Mouse (Mus musculus) limb, embryonic 10.5 days (tissue): Measurements from ENCODE around the gene Nlrc4. TPM values are rescaled to one million over a fixed set of nuclear protein-coding genes. Genes with fewer than 3 reads are reported as not detected.

ENCODE experiments used
- DNase-seq: peaks from one replicate; pipeline ENCODE4 v3.0.0-alpha.2; 2017; ENCODE audit warnings: low spot score
- H3K27ac ChIP-seq: fragments of 300-500 bp; sonication (generic); 2 replicates; pipeline ENCODE4 v1.5.1; 2016; ENCODE audit warnings: mild to moderate bottlenecking
- H3K27me3 ChIP-seq: fragments of 300-500 bp; sonication (generic); 2 replicates; pipeline ENCODE4 v1.6.1; 2016; ENCODE audit warnings: low read depth, mild to moderate bottlenecking; ENCODE audit not compliant: poor library complexity, severe bottlenecking
- H3K36me3 ChIP-seq: fragments of 300-500 bp; sonication (generic); 2 replicates; pipeline ENCODE4 v1.6.1; 2016; ENCODE audit warnings: mild to moderate bottlenecking, moderate library complexity
- H3K4me1 ChIP-seq: fragments of 300-500 bp; sonication (generic); 2 replicates; pipeline ENCODE4 v1.6.1; 2016
- H3K4me3 ChIP-seq: fragments of 300-500 bp; sonication (generic); 2 replicates; pipeline ENCODE4 v1.5.1; 2016; ENCODE audit warnings: mild to moderate bottlenecking, moderate library complexity
- H3K9me3 ChIP-seq: fragments of 300-500 bp; sonication (generic); replicated peaks from 2 replicates; pipeline ENCODE4 v1.6.1; 2016; ENCODE audit warnings: mild to moderate bottlenecking
- WGBS: fragments of 180-500 bp; shearing (Covaris S2); methylation state at CpG from one replicate; pipeline ENCODE4 v1.1.7; 2016; 5-methylcytosine and 5-hydroxymethylcytosine counted together
- polyA plus RNA-seq: library from polyadenylated mRNA; unstranded; fragments of >200 nt; fragmentation: Nextera tagmentation; extraction: Ambion mirVana; gene quantifications from 2 replicates; pipeline ENCODE4 v1.2.1, GENCODE M21; 2016

The Nlrc4 gene
- polyA plus RNA-seq, 1 experiment from 2014 or later, result 0.19 TPM

- H3K9me3 ChIP-seq, result no peaks in the 10 kb centered on the region
- no peaks in the 10 kb centered on the region for H3K27me3 ChIP-seq
- H3K27ac ChIP-seq, result no peak overlapping the region
- H3K36me3 ChIP-seq, result peaks cover 76% of the 10 kb centered on the region
- H3K4me3 ChIP-seq, result no peak overlapping the region
- H3K4me1 ChIP-seq, result no peaks in the 10 kb centered on the region
- DNase-seq, result no peak
These were observed 72.3 kb downstream of the Nlrc4 start for GRCm38 (mm10) chr17:74386657-74387056.

DNA sequence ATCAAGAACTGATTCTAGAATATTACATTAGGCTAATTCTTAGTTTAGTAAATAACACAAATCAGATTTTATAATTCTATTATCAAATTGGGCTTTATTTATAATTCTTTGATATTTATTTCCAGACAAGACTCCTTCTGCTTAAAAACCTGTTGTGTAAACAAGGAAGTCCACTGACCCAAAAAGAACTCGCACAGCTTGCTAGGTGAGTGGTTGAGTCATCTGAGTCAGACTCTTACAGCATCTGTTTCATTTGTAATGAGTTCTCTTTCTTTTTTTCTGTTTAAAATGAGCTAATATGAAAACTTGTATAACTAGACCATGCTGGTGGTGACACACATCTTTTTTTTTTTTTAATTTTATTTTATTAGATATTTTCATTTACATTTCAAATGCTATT lies 82.0 kb downstream of the Nlrc4 start:
- DNase-seq, result no peak
- Histone ChIP-seq H3K4me1 (no peaks in the 10 kb centered on the region), H3K36me3 (peaks cover 88% of the 10 kb centered on the region), H3K27me3 (no peaks in the 10 kb centered on the region), H3K27ac (no peak overlapping the region), H3K4me3 (no peak overlapping the region), H3K9me3 (no peaks in the 10 kb centered on the region)
- 97% methylated on average over 1 of the region's 1 CpGs for WGBS

Other genes with a start within 250 kb of the Nlrc4 start
- gene Memo1, start 163.6 kb downstream of the Nlrc4 start, polyA plus RNA-seq, result 94.8 and 96.7 TPM in 2 replicates
- 262 and 302 TPM in 2 replicates for gene Dpy30, start 135.2 kb downstream of the Nlrc4 start, polyA plus RNA-seq
- gene Spast, start 120.2 kb downstream of the Nlrc4 start, polyA plus RNA-seq, result 17.6 and 19.4 TPM in 2 replicates
- 38.4 and 39.2 TPM in 2 replicates for gene Slc30a6, start 63.5 kb downstream of the Nlrc4 start, polyA plus RNA-seq
- 30.0 and 31.2 TPM in 2 replicates for gene Yipf4, start 30.4 kb upstream of the Nlrc4 start, polyA plus RNA-seq
- 84.3 and 88.7 TPM in 2 replicates for gene Birc6, start 69.2 kb upstream of the Nlrc4 start, polyA plus RNA-seq